Mouse (Mus musculus) limb, embryonic 14.5 days (tissue): ENCODE results near the gene Ttll2. TPM values are rescaled to one million over a fixed set of nuclear protein-coding genes. Genes with fewer than 3 reads are reported as not detected.

Experiments
- polyA plus RNA-seq, 2 experiments: library from polyadenylated mRNA; depleted of rRNA in 1 of 2; stranded (reverse) in 1 of 2; unstranded in 1 of 2; fragments of >200 nt; fragmentation: Nextera tagmentation in 1 of 2; extraction: Ambion mirVana in 1 of 2; gene quantifications; 2 replicates each; pipeline versions ENCODE4 v1.2.1 to v1.2.3; 2012 to 2014

Ttll2 gene
- polyA plus RNA-seq, 2 experiments: not detected

Other genes with a start within 250 kb of the Ttll2 start
- gene Rps6ka2, start 182.6 kb downstream of the Ttll2 start, polyA plus RNA-seq (2012; rRNA removed): 13.8 and 17.6 TPM in 2 replicates
- gene Rps6ka2, start 182.6 kb downstream of the Ttll2 start, polyA plus RNA-seq (2014; fragmentation: Nextera tagmentation; extraction: Ambion mirVana): 12.1 and 12.8 TPM in 2 replicates
- not detected in 2 replicates for gene Tcp10a, start 28.1 kb downstream of the Ttll2 start, polyA plus RNA-seq (2012; rRNA removed)
- not detected in 2 replicates for gene Tcp10a, start 28.1 kb downstream of the Ttll2 start, polyA plus RNA-seq (2014; fragmentation: Nextera tagmentation; extraction: Ambion mirVana)
- not detected in 2 replicates for gene Gm49630, start 19.3 kb upstream of the Ttll2 start, polyA plus RNA-seq (2012; rRNA removed)
- not detected in 2 replicates for gene Gm49630, start 19.3 kb upstream of the Ttll2 start, polyA plus RNA-seq (2014; fragmentation: Nextera tagmentation; extraction: Ambion mirVana)
- gene Unc93a2, start 32.8 kb upstream of the Ttll2 start, polyA plus RNA-seq (2012; rRNA removed): 0.03 and 0.06 TPM in 2 replicates
- gene Unc93a2, start 32.8 kb upstream of the Ttll2 start, polyA plus RNA-seq (2014; fragmentation: Nextera tagmentation; extraction: Ambion mirVana): not detected in 2 replicates